Mouse (Mus musculus) liver, adult (tissue): Measurements from ENCODE around the gene Zbtb44.

Experiments
- GATA4 ChIP-seq: IDR thresholded peaks from 2 replicates; pipeline ENCODE4 v1.6.1; 2014; ENCODE audit warnings: mild to moderate bottlenecking, low read length; ENCODE audit not compliant: insufficient replicate concordance

The Zbtb44 gene

GRCm38 (mm10) chr9:31119405-31119804 is 89.0 kb downstream of the Zbtb44 start:
- TF ChIP-seq GATA4 = no peak

- TF ChIP-seq GATA4 = no peak
These were observed 89.6 kb downstream of the Zbtb44 start for GRCm38 (mm10) chr9:31119882-31120532.

- no peak for TF ChIP-seq GATA4
These were observed 90.1 kb downstream of the Zbtb44 start for GRCm38 (mm10) chr9:31120533-31120915.

- no peak for TF ChIP-seq GATA4
These were observed 92.1 kb downstream of the Zbtb44 start for GRCm38 (mm10) chr9:31122464-31123030.
